Mouse (Mus musculus): ENCODE results near the gene Adig. TPM values are rescaled to one million over a fixed set of nuclear protein-coding genes. Genes with fewer than 3 reads are reported as not detected.

Gene Adig
- polyA plus RNA-seq, 2 experiments = 0.97 to 1.7 TPM

GRCm38 (mm10) chr2:158510665-158511064 is 8.3 kb downstream of the Adig start:
- no peaks in the 10 kb centered on the region for H3K36me3 ChIP-seq (ENCODE audit: control insufficient read depth, insufficient read depth, low read length)
- H3K4me2 ChIP-seq (replicated peaks; ENCODE audit: low read depth, low read length, severe bottlenecking) = no peak overlapping the region
- no peak for TF ChIP-seq POLR2A (IDR thresholded peaks at IDR 0.05; ENCODE audit: borderline replicate concordance, extremely low read depth, insufficient read depth, insufficient read length)
- no peak overlapping the region for H3K27ac ChIP-seq (replicated peaks; ENCODE audit: low read depth, low read length)
- H3K9me3 ChIP-seq (ENCODE audit: control insufficient read depth, low read length) = no peaks in the 10 kb centered on the region
- H3K27me3 ChIP-seq (ENCODE audit: control insufficient read depth, insufficient read depth, low read length) = no peaks in the 10 kb centered on the region
- no peaks in the 10 kb centered on the region for H3K4me1 ChIP-seq (ENCODE audit: control insufficient read depth, insufficient read depth, low read length)
- no peak overlapping the region for H3K9ac ChIP-seq (ENCODE audit: low read depth, low read length, severe bottlenecking)
- whole genome bisulfite sequencing = 71% methylated on average over 6 of the region's 6 CpGs
- ATAC-seq (ENCODE audit: low FRiP score, low read depth) (no peak), DNase-seq (ENCODE audit: low spot score) (no peak)
- no peak overlapping the region for H3K4me3 ChIP-seq (replicated peaks; ENCODE audit: low read length)

GRCm38 (mm10) chr2:158512528-158512927 is 10.1 kb downstream of the Adig start, which contains the start of gene Arhgap40:
Arhgap40 (plus strand) TSS chr2:158512796.
- H3K4me3 ChIP-seq (replicated peaks; ENCODE audit: low read length) = no peak within 1 kb of the TSS
- no peak within 1 kb of the TSS for H3K27ac ChIP-seq (replicated peaks; ENCODE audit: low read depth, low read length)
- H3K36me3 ChIP-seq (ENCODE audit: control insufficient read depth, insufficient read depth, low read length) = no peaks in the 10 kb centered on the region
- H3K9ac ChIP-seq (ENCODE audit: low read depth, low read length, severe bottlenecking) = no peak within 1 kb of the TSS
- H3K9me3 ChIP-seq (ENCODE audit: control insufficient read depth, low read length) = no peaks in the 10 kb centered on the region
- ATAC-seq (ENCODE audit: low FRiP score, low read depth) (no peak), DNase-seq (ENCODE audit: low spot score) (no peak)
- WGBS = 81% methylated on average over 10 of the region's 10 CpGs
- no peaks in the 10 kb centered on the region for H3K27me3 ChIP-seq (ENCODE audit: control insufficient read depth, insufficient read depth, low read length)
- no peak within 1 kb of the TSS for H3K4me2 ChIP-seq (replicated peaks; ENCODE audit: low read depth, low read length, severe bottlenecking)
- no peak for TF ChIP-seq POLR2A (IDR thresholded peaks at IDR 0.05; ENCODE audit: borderline replicate concordance, extremely low read depth, insufficient read depth, insufficient read length)
- no peaks in the 10 kb centered on the region for H3K4me1 ChIP-seq (ENCODE audit: control insufficient read depth, insufficient read depth, low read length)

- H3K4me2 ChIP-seq (replicated peaks; ENCODE audit: low read depth, low read length, severe bottlenecking) = no peak overlapping the region
- ATAC-seq (ENCODE audit: low FRiP score, low read depth) = no peak
- H3K9ac ChIP-seq (ENCODE audit: low read depth, low read length, severe bottlenecking) = no peak overlapping the region
- no peak overlapping the region for H3K27ac ChIP-seq (replicated peaks; ENCODE audit: low read depth, low read length)
- H3K9me3 ChIP-seq (ENCODE audit: control insufficient read depth, low read length) = no peaks in the 10 kb centered on the region
- H3K4me1 ChIP-seq (ENCODE audit: control insufficient read depth, insufficient read depth, low read length) = no peaks in the 10 kb centered on the region
- WGBS = 84% methylated on average over 12 of the region's 12 CpGs
- H3K4me3 ChIP-seq (replicated peaks; ENCODE audit: low read length) = no peak overlapping the region
- no peak for DNase-seq (ENCODE audit: low spot score)
- H3K36me3 ChIP-seq (ENCODE audit: control insufficient read depth, insufficient read depth, low read length) = no peaks in the 10 kb centered on the region
- no peaks in the 10 kb centered on the region for H3K27me3 ChIP-seq (ENCODE audit: control insufficient read depth, insufficient read depth, low read length)
- no peak for TF ChIP-seq POLR2A (IDR thresholded peaks at IDR 0.05; ENCODE audit: borderline replicate concordance, extremely low read depth, insufficient read depth, insufficient read length)
Observed at GRCm38 (mm10) chr2:158513821-158514336, 11.5 kb downstream of the Adig start.

- Histone ChIP-seq H3K27ac (replicated peaks; ENCODE audit: low read depth, low read length) (no peak overlapping the region), H3K36me3 (ENCODE audit: control insufficient read depth, insufficient read depth, low read length) (no peaks in the 10 kb centered on the region), H3K4me3 (replicated peaks; ENCODE audit: low read length) (no peak overlapping the region), H3K9ac (ENCODE audit: low read depth, low read length, severe bottlenecking) (no peak overlapping the region), H3K4me2 (replicated peaks; ENCODE audit: low read depth, low read length, severe bottlenecking) (no peak overlapping the region), H3K9me3 (ENCODE audit: control insufficient read depth, low read length) (no peaks in the 10 kb centered on the region), H3K27me3 (ENCODE audit: control insufficient read depth, insufficient read depth, low read length) (no peaks in the 10 kb centered on the region), H3K4me1 (ENCODE audit: control insufficient read depth, insufficient read depth, low read length) (no peaks in the 10 kb centered on the region)
- no peak for ATAC-seq (ENCODE audit: low FRiP score, low read depth)
- WGBS = 60% methylated on average over 6 of the region's 6 CpGs
- no peak for DNase-seq (ENCODE audit: low spot score)
- TF ChIP-seq POLR2A (IDR thresholded peaks at IDR 0.05; ENCODE audit: borderline replicate concordance, extremely low read depth, insufficient read depth, insufficient read length) = no peak
Observed at GRCm38 (mm10) chr2:158518583-158518982, 16.2 kb downstream of the Adig start.

- Histone ChIP-seq H3K4me2 (replicated peaks; ENCODE audit: low read depth, low read length, severe bottlenecking) (no peak overlapping the region), H3K27me3 (ENCODE audit: control insufficient read depth, insufficient read depth, low read length) (no peaks in the 10 kb centered on the region), H3K9ac (ENCODE audit: low read depth, low read length, severe bottlenecking) (no peak overlapping the region), H3K4me3 (replicated peaks; ENCODE audit: low read length) (no peak overlapping the region), H3K9me3 (ENCODE audit: control insufficient read depth, low read length) (no peaks in the 10 kb centered on the region), H3K4me1 (ENCODE audit: control insufficient read depth, insufficient read depth, low read length) (no peaks in the 10 kb centered on the region), H3K27ac (replicated peaks; ENCODE audit: low read depth, low read length) (no peak overlapping the region), H3K36me3 (ENCODE audit: control insufficient read depth, insufficient read depth, low read length) (no peaks in the 10 kb centered on the region)
- 77% methylated on average over 11 of the region's 11 CpGs for WGBS
- ATAC-seq (ENCODE audit: low FRiP score, low read depth) = no peak
- no peak for DNase-seq (ENCODE audit: low spot score)
- TF ChIP-seq POLR2A (IDR thresholded peaks at IDR 0.05; ENCODE audit: borderline replicate concordance, extremely low read depth, insufficient read depth, insufficient read length) = no peak
Observed at GRCm38 (mm10) chr2:158519071-158519470, 16.7 kb downstream of the Adig start.

- no peak for ATAC-seq (ENCODE audit: low FRiP score, low read depth)
Observed at GRCm38 (mm10) chr2:158519800-158520199, 17.4 kb downstream of the Adig start.

More at GRCm38 (mm10) chr2:158519800-158520199, 17.4 kb downstream of the Adig start:
- Histone ChIP-seq H3K36me3 (ENCODE audit: control insufficient read depth, insufficient read depth, low read length) (no peaks in the 10 kb centered on the region), H3K4me2 (replicated peaks; ENCODE audit: low read depth, low read length, severe bottlenecking) (no peak overlapping the region), H3K4me3 (replicated peaks; ENCODE audit: low read length) (no peak overlapping the region), H3K27ac (replicated peaks; ENCODE audit: low read depth, low read length) (no peak overlapping the region), H3K9me3 (ENCODE audit: control insufficient read depth, low read length) (no peaks in the 10 kb centered on the region), H3K27me3 (ENCODE audit: control insufficient read depth, insufficient read depth, low read length) (no peaks in the 10 kb centered on the region), H3K9ac (ENCODE audit: low read depth, low read length, severe bottlenecking) (no peak overlapping the region), H3K4me1 (ENCODE audit: control insufficient read depth, insufficient read depth, low read length) (no peaks in the 10 kb centered on the region)
- TF ChIP-seq POLR2A (IDR thresholded peaks at IDR 0.05; ENCODE audit: borderline replicate concordance, extremely low read depth, insufficient read depth, insufficient read length) = no peak
- DNase-seq (ENCODE audit: low spot score) = no peak
- WGBS = 66% methylated on average over 6 of the region's 6 CpGs
